Mouse (Mus musculus): Measurements from ENCODE around the gene Arhgef1.

DNA sequence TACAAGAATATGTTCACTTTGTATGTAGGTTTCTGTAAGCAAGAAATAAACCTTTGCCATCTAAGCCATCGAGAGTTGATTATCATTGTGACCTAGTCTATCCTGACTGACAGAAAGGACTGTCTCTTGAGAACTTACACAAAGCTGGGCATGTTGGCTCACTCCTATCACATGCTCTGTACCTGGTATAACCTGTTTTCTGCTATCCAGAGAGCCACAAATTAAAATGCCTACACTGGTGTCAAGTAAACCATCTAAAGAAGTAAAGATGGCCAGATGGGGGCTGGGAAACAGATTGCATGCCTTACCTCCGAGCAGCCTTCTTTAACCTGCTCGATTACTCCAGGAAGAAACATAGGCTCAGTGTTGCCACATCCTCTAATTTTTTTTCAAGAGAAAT lies 25.1 kb upstream of the Arhgef1 start:
- TF ChIP-seq CTCF (IDR thresholded peaks at IDR 0.05; ENCODE audit: extremely low read depth, insufficient read depth, insufficient read length, insufficient replicate concordance) (no peak), POLR2A (IDR thresholded peaks at IDR 0.05; ENCODE audit: low read depth, low read length) (no peak)
